Mouse (Mus musculus): ENCODE results near the gene Hist1h2bp. TPM values are rescaled to one million over a fixed set of nuclear protein-coding genes. Genes with fewer than 3 reads are reported as not detected.
"Not testable (repeated sequence)": the region's sequence is repeated elsewhere in the genome, so short reads cannot be mapped to it uniquely, and the experiment has no call there.

Gene Hist1h2bp
- polyA plus RNA-seq, 1 experiment = not detected

DNA sequence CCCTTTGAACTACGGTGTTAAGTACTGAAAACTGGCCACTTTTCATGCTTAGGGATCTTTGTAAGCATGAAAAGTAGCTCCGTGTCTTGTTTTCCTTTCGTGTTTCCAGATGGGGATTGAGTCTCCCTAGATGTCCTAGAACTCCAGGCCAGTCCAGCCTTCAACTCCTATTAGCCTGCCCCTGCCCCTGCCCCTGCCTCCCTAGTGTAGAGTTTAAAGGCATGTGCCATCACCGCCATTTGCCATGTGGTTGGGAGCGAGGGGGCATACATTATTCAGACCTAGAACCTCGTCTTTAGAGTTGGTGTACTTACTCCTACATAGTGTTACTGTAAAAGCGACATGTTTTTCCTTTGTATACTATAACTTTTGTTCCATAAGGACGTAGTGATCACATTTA, 23.8 kb downstream of the Hist1h2bp start:
- not testable (repeated sequence) for H3K4me3 ChIP-seq (ENCODE audit: insufficient read depth, low read depth, low read length); DNase-seq; H3K36me3 ChIP-seq (ENCODE audit: control insufficient read depth, insufficient read depth, low read length); H3K4me1 ChIP-seq (ENCODE audit: control insufficient read depth, insufficient read depth, low read length); H3K27me3 ChIP-seq (replicated peaks; ENCODE audit: control insufficient read depth, insufficient read depth, low read length); H3K27ac ChIP-seq (ENCODE audit: insufficient read depth, low read depth, low read length)
- no CpG with 5 or more reads among the region's 8 CpGs for WGBS

GRCm38 (mm10) chr13:21811539-21811938, 24.3 kb downstream of the Hist1h2bp start, which contains the start of gene Hist1h4m:
Gene Hist1h4m, plus strand, starts transcription at chr13:21811746.
- H3K4me1 ChIP-seq (ENCODE audit: control insufficient read depth, insufficient read depth, low read length); H3K4me3 ChIP-seq (ENCODE audit: insufficient read depth, low read depth, low read length); H3K27me3 ChIP-seq (replicated peaks; ENCODE audit: control insufficient read depth, insufficient read depth, low read length); H3K36me3 ChIP-seq (ENCODE audit: control insufficient read depth, insufficient read depth, low read length); H3K27ac ChIP-seq (ENCODE audit: insufficient read depth, low read depth, low read length): not testable (repeated sequence)
- WGBS = no CpG with 5 or more reads among the region's 24 CpGs
- peak; percentile 43 for DNase-seq

- not testable (repeated sequence) for H3K36me3 ChIP-seq (ENCODE audit: control insufficient read depth, insufficient read depth, low read length); H3K27ac ChIP-seq (ENCODE audit: insufficient read depth, low read depth, low read length); H3K4me1 ChIP-seq (ENCODE audit: control insufficient read depth, insufficient read depth, low read length); H3K4me3 ChIP-seq (ENCODE audit: insufficient read depth, low read depth, low read length); H3K27me3 ChIP-seq (replicated peaks; ENCODE audit: control insufficient read depth, insufficient read depth, low read length); DNase-seq
- under 1% methylated on average over 14 of the region's 14 CpGs for whole genome bisulfite sequencing
Measured at GRCm38 (mm10) chr13:21812092-21812491, 24.8 kb downstream of the Hist1h2bp start.

DNA sequence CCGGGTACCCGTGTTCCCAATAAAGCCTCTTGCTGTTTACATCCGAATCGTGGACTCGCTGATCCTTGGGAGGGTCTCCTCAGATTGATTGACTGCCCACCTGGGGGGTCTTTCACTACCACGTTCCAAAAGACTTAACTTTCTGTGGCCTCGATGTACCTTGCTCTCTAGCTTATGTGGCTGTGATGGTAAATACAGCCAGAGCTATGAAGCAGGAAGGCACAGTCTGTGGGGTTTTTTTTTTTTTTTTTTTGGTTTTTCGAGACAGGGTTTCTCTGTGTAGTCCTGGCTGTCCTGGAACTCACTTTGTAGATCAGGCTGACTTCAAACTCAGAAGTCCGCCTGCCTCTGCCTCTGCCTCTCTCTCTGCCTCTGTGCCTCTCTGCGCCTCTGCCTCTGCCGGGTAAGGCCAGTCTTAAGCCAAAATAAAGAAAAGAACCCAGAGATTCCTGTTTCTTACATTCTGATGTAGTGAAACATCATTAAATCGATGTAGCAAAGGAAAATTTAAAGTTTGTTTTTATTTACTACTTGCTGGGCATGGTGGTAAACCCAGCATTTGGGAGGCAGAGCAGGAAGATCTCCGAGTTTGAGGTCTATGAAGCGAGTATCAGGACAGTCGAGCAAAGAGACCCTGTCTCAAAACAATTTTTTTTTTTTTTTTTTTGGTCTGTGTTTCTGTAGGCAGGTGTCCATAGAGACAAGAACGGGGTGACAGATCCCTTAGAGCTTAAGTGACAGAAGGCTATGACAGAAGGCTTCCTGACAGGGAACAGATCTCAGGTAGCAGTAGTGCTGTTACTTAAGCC, 33.0 kb downstream of the Hist1h2bp start:
- H3K36me3 ChIP-seq (ENCODE audit: control insufficient read depth, insufficient read depth, low read length); H3K27ac ChIP-seq (ENCODE audit: insufficient read depth, low read depth, low read length); H3K4me3 ChIP-seq (ENCODE audit: insufficient read depth, low read depth, low read length); H3K27me3 ChIP-seq (replicated peaks; ENCODE audit: control insufficient read depth, insufficient read depth, low read length); DNase-seq; H3K4me1 ChIP-seq (ENCODE audit: control insufficient read depth, insufficient read depth, low read length): not testable (repeated sequence)
- 80% methylated on average over 7 of the region's 16 CpGs for WGBS

DNA sequence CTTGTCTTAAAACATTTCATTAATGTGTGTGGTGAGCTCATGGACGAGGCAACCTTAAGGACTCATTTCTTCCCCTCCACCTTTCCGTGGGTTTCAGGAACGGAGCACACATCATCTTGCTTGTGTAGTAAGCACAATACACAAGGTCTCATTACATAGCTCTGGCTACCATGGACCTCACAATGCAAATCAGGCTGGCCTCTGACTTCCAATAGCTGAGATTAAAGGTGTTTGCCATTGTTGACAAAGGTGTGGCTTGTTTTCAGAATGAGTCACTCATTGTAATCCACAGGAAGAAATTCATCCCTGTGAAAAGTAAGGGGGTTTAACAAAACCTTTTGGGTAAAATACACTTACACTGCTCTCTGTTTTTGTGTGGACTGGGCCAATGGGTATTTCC, 41.2 kb downstream of the Hist1h2bp start:
- WGBS = 90% methylated on average over 3 of the region's 3 CpGs
- Histone ChIP-seq H3K36me3 (ENCODE audit: control insufficient read depth, insufficient read depth, low read length) (no peaks in the 10 kb centered on the region), H3K4me1 (ENCODE audit: control insufficient read depth, insufficient read depth, low read length) (no peaks in the 10 kb centered on the region), H3K4me3 (ENCODE audit: insufficient read depth, low read depth, low read length) (no peak overlapping the region), H3K27ac (ENCODE audit: insufficient read depth, low read depth, low read length) (no peak overlapping the region), H3K27me3 (replicated peaks; ENCODE audit: control insufficient read depth, insufficient read depth, low read length) (no peaks in the 10 kb centered on the region)
- TF ChIP-seq CTCF (conservative IDR thresholded peaks at IDR 0.05; ENCODE audit: insufficient read depth, insufficient read length, low read depth, low read length) (no peak), POLR2A (IDR thresholded peaks at IDR 0.05; ENCODE audit: low read depth, low read length) (no peak)
- DNase-seq = no peak

- DNase-seq = no peak
- Histone ChIP-seq H3K27me3 (replicated peaks; ENCODE audit: control insufficient read depth, insufficient read depth, low read length) (no peaks in the 10 kb centered on the region), H3K4me3 (ENCODE audit: insufficient read depth, low read depth, low read length) (no peak overlapping the region), H3K4me1 (ENCODE audit: control insufficient read depth, insufficient read depth, low read length) (no peaks in the 10 kb centered on the region), H3K27ac (ENCODE audit: insufficient read depth, low read depth, low read length) (no peak overlapping the region), H3K36me3 (ENCODE audit: control insufficient read depth, insufficient read depth, low read length) (no peaks in the 10 kb centered on the region)
- 95% methylated on average over 10 of the region's 10 CpGs for WGBS
- TF ChIP-seq CTCF (conservative IDR thresholded peaks at IDR 0.05; ENCODE audit: insufficient read depth, insufficient read length, low read depth, low read length) (no peak), POLR2A (IDR thresholded peaks at IDR 0.05; ENCODE audit: low read depth, low read length) (no peak)
Measured at GRCm38 (mm10) chr13:21830344-21830743, 43.1 kb downstream of the Hist1h2bp start.

GRCm38 (mm10) chr13:21831418-21832394, 44.4 kb downstream of the Hist1h2bp start, which contains the start of gene Hist1h4n:
Gene Hist1h4n, minus strand, starts transcription at chr13:21832196.
- not testable (repeated sequence) for H3K4me3 ChIP-seq (ENCODE audit: insufficient read depth, low read depth, low read length); H3K36me3 ChIP-seq (ENCODE audit: control insufficient read depth, insufficient read depth, low read length); H3K27me3 ChIP-seq (replicated peaks; ENCODE audit: control insufficient read depth, insufficient read depth, low read length); H3K4me1 ChIP-seq (ENCODE audit: control insufficient read depth, insufficient read depth, low read length); H3K27ac ChIP-seq (ENCODE audit: insufficient read depth, low read depth, low read length)
- peak; percentile 37 for DNase-seq
- 1% methylated on average over 27 of the region's 58 CpGs for WGBS

- DNase-seq; H3K27me3 ChIP-seq (replicated peaks; ENCODE audit: control insufficient read depth, insufficient read depth, low read length); H3K36me3 ChIP-seq (ENCODE audit: control insufficient read depth, insufficient read depth, low read length); H3K4me3 ChIP-seq (ENCODE audit: insufficient read depth, low read depth, low read length); H3K27ac ChIP-seq (ENCODE audit: insufficient read depth, low read depth, low read length); H3K4me1 ChIP-seq (ENCODE audit: control insufficient read depth, insufficient read depth, low read length): not testable (repeated sequence)
- no CpG with 5 or more reads among the region's 24 CpGs for WGBS
Measured at GRCm38 (mm10) chr13:21833461-21833860, 46.2 kb downstream of the Hist1h2bp start, which contains the start of the genes Hist1h2ap and Hist1h2br. Gene Hist1h2ap, minus strand, starts transcription at chr13:21833507. Gene Hist1h2br, plus strand, starts transcription at chr13:21833743.
